Mouse (Mus musculus): ENCODE data around the gene Wdr27. TPM values are rescaled to one million over a fixed set of nuclear protein-coding genes. Genes with fewer than 3 reads are reported as not detected.

Gene Wdr27
- polyA plus RNA-seq, 1 experiment from 2014 or later, result 6.6 TPM

- Histone ChIP-seq H3K4me1 (no peaks in the 10 kb centered on the region), H3K4me2 (no peak overlapping the region), H3K27ac (no peak overlapping the region), H3K36me3 (no peaks in the 10 kb centered on the region), H3K27me3 (no peaks in the 10 kb centered on the region), H3K4me3 (no peak overlapping the region), H3K9ac (no peak overlapping the region), H3K9me3 (no peaks in the 10 kb centered on the region)
- ATAC-seq (ENCODE audit: insufficient number of reproducible peaks, insufficient read depth, low FRiP score, low TSS enrichment, low read depth), result no peak
- WGBS, result 71% methylated on average over 5 of the region's 5 CpGs
Measured at GRCm38 (mm10) chr17:14815304-14815703, 127.7 kb downstream of the Wdr27 start.

- Histone ChIP-seq H3K27ac (no peak overlapping the region), H3K4me1 (no peaks in the 10 kb centered on the region)
- 80% methylated on average over 6 of the region's 6 CpGs for WGBS
Measured at GRCm38 (mm10) chr17:14812631-14813030, 130.3 kb downstream of the Wdr27 start.

GRCm38 (mm10) chr17:14812033-14812432, 130.9 kb downstream of the Wdr27 start:
- H3K4me2 ChIP-seq, result no peak overlapping the region
- no peaks in the 10 kb centered on the region for H3K36me3 ChIP-seq
- H3K9ac ChIP-seq, result no peak overlapping the region
- H3K4me1 ChIP-seq, result no peaks in the 10 kb centered on the region
- H3K4me3 ChIP-seq, result no peak overlapping the region
- ATAC-seq (ENCODE audit: insufficient number of reproducible peaks, insufficient read depth, low FRiP score, low TSS enrichment, low read depth), result no peak
- no peaks in the 10 kb centered on the region for H3K27me3 ChIP-seq
- H3K9me3 ChIP-seq, result no peaks in the 10 kb centered on the region
- 66% methylated on average over 8 of the region's 8 CpGs for WGBS
- 0 out of 2 replicates have a peak overlapping the region, but pooled peaks have one; percentile 19 for H3K27ac ChIP-seq

More at GRCm38 (mm10) chr17:14812631-14813030, 130.3 kb downstream of the Wdr27 start:
- no peak overlapping the region for H3K4me2 ChIP-seq
- no peaks in the 10 kb centered on the region for H3K36me3 ChIP-seq
- no peaks in the 10 kb centered on the region for H3K27me3 ChIP-seq
- no peak overlapping the region for H3K9ac ChIP-seq
- ATAC-seq (ENCODE audit: insufficient number of reproducible peaks, insufficient read depth, low FRiP score, low TSS enrichment, low read depth), result no peak
- H3K9me3 ChIP-seq, result no peaks in the 10 kb centered on the region
- H3K4me3 ChIP-seq, result no peak overlapping the region

GRCm38 (mm10) chr17:14806808-14807207, 136.2 kb downstream of the Wdr27 start:
- no peaks in the 10 kb centered on the region for H3K4me1 ChIP-seq
- no peak overlapping the region for H3K4me2 ChIP-seq
- no peaks in the 10 kb centered on the region for H3K36me3 ChIP-seq
- H3K27me3 ChIP-seq, result no peaks in the 10 kb centered on the region
- WGBS, result 88% methylated on average over 7 of the region's 7 CpGs
- H3K4me3 ChIP-seq, result no peak overlapping the region
- no peaks in the 10 kb centered on the region for H3K9me3 ChIP-seq
- no peak overlapping the region for H3K9ac ChIP-seq
- no peak overlapping the region for H3K27ac ChIP-seq
- no peak for ATAC-seq (ENCODE audit: insufficient number of reproducible peaks, insufficient read depth, low FRiP score, low TSS enrichment, low read depth)

- Histone ChIP-seq H3K4me2 (no peak overlapping the region), H3K4me1 (0 out of 2 replicates have a peak, but pooled peaks cover 2% of the 10 kb centered on the region), H3K27ac (no peak overlapping the region), H3K9ac (no peak overlapping the region), H3K9me3 (no peaks in the 10 kb centered on the region), H3K4me3 (no peak overlapping the region), H3K27me3 (no peaks in the 10 kb centered on the region), H3K36me3 (no peaks in the 10 kb centered on the region)
- WGBS, result 86% methylated on average over 4 of the region's 4 CpGs
- ATAC-seq (ENCODE audit: insufficient number of reproducible peaks, insufficient read depth, low FRiP score, low TSS enrichment, low read depth), result no peak
Measured at GRCm38 (mm10) chr17:14799243-14799642, 143.7 kb downstream of the Wdr27 start.

- Histone ChIP-seq H3K4me1 (0 out of 2 replicates have a peak, but pooled peaks cover 5% of the 10 kb centered on the region), H3K9me3 (peaks cover 10% of the 10 kb centered on the region; the same call in 1 of the 2 replicates), H3K9ac (no peak overlapping the region), H3K36me3 (no peaks in the 10 kb centered on the region), H3K4me3 (no peak overlapping the region), H3K4me2 (no peak overlapping the region), H3K27ac (no peak overlapping the region), H3K27me3 (0 out of 2 replicates have a peak, but pooled peaks cover 2% of the 10 kb centered on the region)
- ATAC-seq (ENCODE audit: insufficient number of reproducible peaks, insufficient read depth, low FRiP score, low TSS enrichment, low read depth), result no peak
- 93% methylated on average over 4 of the region's 4 CpGs for WGBS
Measured at GRCm38 (mm10) chr17:14795074-14795473, 147.9 kb downstream of the Wdr27 start.

- ATAC-seq (ENCODE audit: insufficient number of reproducible peaks, insufficient read depth, low FRiP score, low TSS enrichment, low read depth), result no peak
- no peak overlapping the region for H3K4me3 ChIP-seq
- WGBS, result 82% methylated on average over 5 of the region's 5 CpGs
- H3K27me3 ChIP-seq, result no peaks in the 10 kb centered on the region
- no peak overlapping the region for H3K9ac ChIP-seq
- H3K36me3 ChIP-seq, result no peaks in the 10 kb centered on the region
- H3K4me1 ChIP-seq, result peaks cover 6% of the 10 kb centered on the region
- no peaks in the 10 kb centered on the region for H3K9me3 ChIP-seq
- no peak overlapping the region for H3K4me2 ChIP-seq
- no peak overlapping the region for H3K27ac ChIP-seq
Measured at GRCm38 (mm10) chr17:14779356-14779755, 163.6 kb downstream of the Wdr27 start.

- WGBS, result 59% methylated on average over 4 of the region's 4 CpGs
- no peak for ATAC-seq (ENCODE audit: insufficient number of reproducible peaks, insufficient read depth, low FRiP score, low TSS enrichment, low read depth)
- H3K4me1 ChIP-seq, result no peaks in the 10 kb centered on the region
- no peaks in the 10 kb centered on the region for H3K27me3 ChIP-seq
- H3K9me3 ChIP-seq, result no peaks in the 10 kb centered on the region
- H3K36me3 ChIP-seq, result no peaks in the 10 kb centered on the region
- no peak overlapping the region for H3K27ac ChIP-seq
- no peak overlapping the region for H3K4me3 ChIP-seq
- H3K4me2 ChIP-seq, result no peak overlapping the region
- no peak overlapping the region for H3K9ac ChIP-seq
Measured at GRCm38 (mm10) chr17:14771339-14771738, 171.6 kb downstream of the Wdr27 start.

GRCm38 (mm10) chr17:14770377-14770776, 172.6 kb downstream of the Wdr27 start:
- no peak overlapping the region for H3K27ac ChIP-seq

More at GRCm38 (mm10) chr17:14770377-14770776, 172.6 kb downstream of the Wdr27 start:
- no peaks in the 10 kb centered on the region for H3K9me3 ChIP-seq
- no peak for ATAC-seq (ENCODE audit: insufficient number of reproducible peaks, insufficient read depth, low FRiP score, low TSS enrichment, low read depth)
- no peak overlapping the region for H3K4me3 ChIP-seq
- 75% methylated on average over 5 of the region's 5 CpGs for WGBS
- H3K27me3 ChIP-seq, result no peaks in the 10 kb centered on the region
- H3K36me3 ChIP-seq, result no peaks in the 10 kb centered on the region
- no peaks in the 10 kb centered on the region for H3K4me1 ChIP-seq
- H3K9ac ChIP-seq, result no peak overlapping the region
- H3K4me2 ChIP-seq, result no peak overlapping the region

Other genes with a start within 250 kb of the Wdr27 start
- gene Thbs2, start 248.9 kb downstream of the Wdr27 start, polyA plus RNA-seq (2015; fragmentation: Nextera tagmentation; extraction: Ambion mirVana), result 21.7 and 33.7 TPM in 2 replicates
- gene 1600012H06Rik, start within 50 bp of the Wdr27 start, polyA plus RNA-seq (2015; fragmentation: Nextera tagmentation; extraction: Ambion mirVana), result 32.7 and 32.8 TPM in 2 replicates
- gene Phf10, start 18.1 kb upstream of the Wdr27 start, polyA plus RNA-seq (2015; fragmentation: Nextera tagmentation; extraction: Ambion mirVana), result 33.5 and 36.0 TPM in 2 replicates
- gene 9030025P20Rik, start 35.3 kb upstream of the Wdr27 start, polyA plus RNA-seq (2015; fragmentation: Nextera tagmentation; extraction: Ambion mirVana), result 9.6 and 11.3 TPM in 2 replicates
- not detected in 2 replicates for gene Gm3417, start 35.6 kb upstream of the Wdr27 start, polyA plus RNA-seq (2015; fragmentation: Nextera tagmentation; extraction: Ambion mirVana)
- gene Gm3435, start 67.0 kb upstream of the Wdr27 start, polyA plus RNA-seq (2015; fragmentation: Nextera tagmentation; extraction: Ambion mirVana), result 7.4 and 8.8 TPM in 2 replicates
- 88.0 and 91.3 TPM in 2 replicates for gene Ermard, start 98.0 kb upstream of the Wdr27 start, polyA plus RNA-seq (2015; fragmentation: Nextera tagmentation; extraction: Ambion mirVana)
- not detected in 2 replicates for gene Tcte3, start 98.3 kb upstream of the Wdr27 start, polyA plus RNA-seq (2015; fragmentation: Nextera tagmentation; extraction: Ambion mirVana)
- 3.7 and 5.4 TPM in 2 replicates for gene Gm3448, start 98.4 kb upstream of the Wdr27 start, polyA plus RNA-seq (2015; fragmentation: Nextera tagmentation; extraction: Ambion mirVana)

Data from embryonic facial prominence, embryonic 13.5 days (tissue).